Mouse (Mus musculus) left cerebral cortex, postnatal 4 days (tissue): ENCODE measurements around the gene Fbxo46. TPM values are rescaled to one million over a fixed set of nuclear protein-coding genes. Genes with fewer than 3 reads are reported as not detected.

ENCODE experiments used
- DNase-seq: peaks from one replicate; pipeline ENCODE4 v3.0.0-alpha.2; 2022
- intact Hi-C: fragments of 180-260 bp; cut with DNase I; formaldehyde crosslinking; loops from one replicate; pipeline ENCODE4 v1.15.1; 2025
- total RNA-seq, 2 experiments: library from RNA; stranded (reverse); gene quantifications; 2 replicates each; pipeline ENCODE4 v1.2.3; 2021

Fbxo46 gene
- total RNA-seq, 2 experiments from 2014 or later, result 17.7 to 18.9 TPM

- peak; percentile 70 for DNase-seq
- intact Hi-C loops, result no loop called here
Observed at GRCm38 (mm10) chr7:19092381-19093173, 27.1 kb upstream of the Fbxo46 start.

GRCm38 (mm10) chr7:19093174-19093521, 26.5 kb upstream of the Fbxo46 start:
- intact Hi-C loops, result no loop called here
- peak; percentile 84 for DNase-seq

DNA sequence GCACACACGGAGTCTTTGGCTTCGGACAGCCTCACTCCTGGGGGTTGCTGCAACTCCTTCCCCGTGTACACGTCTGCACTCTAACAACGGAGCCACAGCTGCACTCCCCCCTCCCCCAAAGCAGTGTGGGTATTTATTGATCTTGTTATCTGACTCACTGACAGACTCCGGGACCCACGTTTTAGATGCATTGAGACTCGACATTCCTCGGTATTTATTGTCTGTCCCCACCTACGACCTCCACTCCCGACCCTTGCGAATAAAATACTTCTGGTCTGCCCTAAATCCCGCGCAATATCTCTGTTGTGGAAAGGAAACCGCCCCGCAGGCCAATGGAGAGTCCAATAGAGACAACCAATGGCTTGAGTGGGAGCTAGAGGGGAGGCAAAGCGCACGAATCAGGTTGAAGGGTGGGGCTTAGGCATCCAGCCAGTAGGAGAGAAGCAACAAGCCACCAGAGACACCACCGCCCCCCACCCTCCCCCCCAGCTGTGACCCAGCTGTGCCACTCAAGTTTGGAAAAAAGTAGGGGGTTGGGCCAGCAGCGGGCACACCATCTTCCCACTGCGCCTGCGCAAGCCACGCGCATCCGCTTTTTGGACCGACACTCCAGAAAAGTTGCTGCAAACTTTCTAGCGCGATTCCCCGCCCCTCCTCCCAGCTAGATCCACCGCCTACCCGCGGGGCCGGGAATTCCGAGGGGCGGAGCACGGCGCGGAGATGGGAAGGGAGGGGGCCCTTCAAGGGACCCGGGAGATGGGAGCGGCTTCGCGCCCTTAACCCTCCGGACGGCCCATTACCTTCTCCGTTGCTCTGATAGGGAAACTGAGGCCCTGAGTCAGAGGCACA, 25.9 kb upstream of the Fbxo46 start:
- intact Hi-C loops, result no loop called here
- peak; percentile 90 for DNase-seq

DNA sequence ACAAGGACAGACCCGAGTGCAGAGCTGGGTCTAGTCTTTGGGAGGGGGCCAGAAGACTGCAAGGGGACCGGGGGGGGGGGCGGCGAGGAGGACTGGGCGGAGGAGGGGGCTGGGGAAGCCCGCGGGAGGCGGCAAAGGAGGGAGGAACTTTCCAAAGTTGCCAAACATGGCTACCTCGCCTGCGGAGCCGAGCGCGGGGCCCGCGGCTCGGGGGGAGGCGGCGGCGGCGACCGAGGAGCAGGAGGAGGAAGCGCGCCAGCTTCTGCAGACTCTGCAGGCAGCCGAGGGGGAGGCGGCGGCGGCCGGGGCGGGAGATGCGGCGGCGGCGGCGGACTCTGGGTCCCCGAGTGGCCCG, 25.2 kb upstream of the Fbxo46 start, which contains the start of gene Six5:
TSS of gene Six5 (plus strand) at position 124 of the 355 bp plus-strand sequence.
- intact Hi-C loops, result no loop called here
- DNase-seq, result peak; percentile 52

GRCm38 (mm10) chr7:19094826-19095750, 24.6 kb upstream of the Fbxo46 start:
- intact Hi-C loops, result no loop called here

DNA sequence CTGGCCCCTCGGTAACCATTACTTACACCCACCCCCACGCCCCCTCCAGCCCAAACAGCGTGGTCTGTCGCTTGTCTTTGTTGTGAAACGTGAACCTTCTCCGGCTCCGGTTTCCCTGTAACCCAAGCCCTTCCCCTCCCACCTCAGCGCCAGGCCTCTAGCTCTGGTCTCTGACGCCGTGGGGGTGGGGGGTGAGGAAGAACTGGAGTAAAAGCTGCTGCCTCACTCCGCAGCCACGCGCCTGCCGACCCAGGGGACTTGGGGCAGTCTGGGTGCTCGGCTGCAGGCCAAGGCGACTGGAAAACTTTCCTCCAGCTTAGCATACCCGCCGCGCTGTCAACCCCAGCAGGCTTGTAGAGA, 23.9 kb upstream of the Fbxo46 start:
- intact Hi-C loops, result no loop called here
- peak; percentile 57 for DNase-seq

More at GRCm38 (mm10) chr7:19094826-19095750, 24.6 kb upstream of the Fbxo46 start:
- peak; percentile 48 for DNase-seq

DNA sequence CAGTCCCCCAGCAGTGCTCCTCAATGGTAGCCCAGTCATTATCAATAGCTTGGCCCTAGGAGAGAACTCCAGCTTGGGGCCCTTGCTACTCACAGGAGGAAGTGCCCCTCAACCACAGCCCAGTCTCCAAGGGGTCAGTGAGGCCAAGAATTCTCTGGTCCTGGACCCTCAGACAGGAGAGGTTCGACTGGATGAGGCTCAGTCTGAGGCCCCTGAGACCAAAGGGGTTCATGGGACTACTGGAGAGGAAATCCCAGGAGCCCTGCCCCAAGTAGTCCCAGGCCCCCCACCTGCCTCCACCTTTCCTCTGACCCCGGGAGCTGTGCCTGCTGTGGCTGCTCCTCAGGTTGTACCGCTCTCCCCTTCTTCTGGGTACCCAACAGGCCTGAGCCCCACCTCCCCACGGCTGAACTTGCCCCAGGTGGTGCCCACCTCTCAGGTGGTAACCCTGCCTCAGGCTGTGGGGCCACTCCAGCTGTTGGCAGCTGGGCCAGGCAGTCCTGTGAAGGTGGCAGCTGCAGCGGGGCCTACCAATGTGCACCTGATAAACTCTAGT, 23.2 kb upstream of the Fbxo46 start:
- DNase-seq, result no peak
- intact Hi-C loops, result no loop called here

- no peak for DNase-seq
- intact Hi-C loops, result no loop called here
Observed at GRCm38 (mm10) chr7:19097217-19097616, 22.4 kb upstream of the Fbxo46 start.

GRCm38 (mm10) chr7:19097863-19098262, 21.8 kb upstream of the Fbxo46 start:
- intact Hi-C loops, result no loop called here
- no peak for DNase-seq

GRCm38 (mm10) chr7:19098811-19099210, 20.8 kb upstream of the Fbxo46 start:
- intact Hi-C loops, result no loop called here
- DNase-seq, result no peak

GRCm38 (mm10) chr7:19100290-19100689, 19.4 kb upstream of the Fbxo46 start:
- intact Hi-C loops, result no loop called here
- no peak for DNase-seq

- no peak for DNase-seq
- intact Hi-C loops, result no loop called here
Observed at GRCm38 (mm10) chr7:19103741-19104140, 15.9 kb upstream of the Fbxo46 start.

GRCm38 (mm10) chr7:19104486-19104885, 15.2 kb upstream of the Fbxo46 start:
- intact Hi-C loops, result no loop called here
- no peak for DNase-seq

DNA sequence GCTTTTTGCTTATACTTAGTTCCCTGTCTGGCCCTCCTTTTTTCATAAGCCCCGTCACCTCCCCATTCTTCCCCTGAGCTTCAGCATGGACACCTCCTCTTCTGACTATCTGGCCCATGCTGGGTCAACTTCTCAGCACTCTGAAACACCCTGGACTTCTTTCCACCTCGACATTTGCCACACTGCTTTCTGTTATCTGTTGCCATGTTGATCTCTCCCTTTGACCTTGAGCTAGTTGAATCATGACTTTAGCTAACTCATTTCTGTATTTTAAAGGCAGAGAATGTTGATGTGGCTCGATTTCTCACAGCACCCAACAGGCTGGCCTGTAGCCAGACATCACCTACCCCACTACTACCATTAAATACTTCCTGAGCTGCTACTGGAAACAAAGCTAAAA, 12.2 kb upstream of the Fbxo46 start:
- no peak for DNase-seq
- intact Hi-C loops, result no loop called here

- DNase-seq, result no peak
- intact Hi-C loops, result no loop called here
Observed at GRCm38 (mm10) chr7:19109565-19109964, 10.1 kb upstream of the Fbxo46 start.

GRCm38 (mm10) chr7:19118028-19118771, 1.5 kb upstream of the Fbxo46 start, which contains the start of gene Gm4969:
Gene Gm4969, minus strand, starts transcription at chr7:19118368.
- DNase-seq, result peak; percentile 77

GRCm38 (mm10) chr7:19119083-19119482, 576 bp upstream of the Fbxo46 start:
- DNase-seq, result no peak
- intact Hi-C loops, result no loop called here

More at GRCm38 (mm10) chr7:19118028-19118771, 1.5 kb upstream of the Fbxo46 start, which contains the start of gene Gm4969:
- intact Hi-C loops, result no loop called here

DNA sequence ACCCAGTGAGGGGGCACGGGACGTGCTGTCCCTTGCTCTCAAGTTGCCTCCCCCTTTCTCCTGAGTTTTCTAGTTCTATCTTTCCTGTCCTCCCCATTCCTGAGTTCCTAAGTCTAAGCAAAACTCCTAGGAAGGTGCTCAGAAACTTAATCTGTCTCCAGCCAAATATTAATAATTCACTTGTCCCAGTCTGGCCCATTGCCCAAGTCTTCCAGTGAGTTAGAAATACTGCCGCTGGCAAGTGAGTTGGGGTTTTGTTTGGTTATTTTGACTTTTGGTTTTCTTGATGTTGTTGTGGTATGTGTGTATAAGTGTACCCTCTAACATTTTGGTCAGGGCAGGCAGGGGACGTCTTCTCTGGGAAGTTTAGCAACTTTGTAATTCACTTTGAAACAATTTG, 2.0 kb downstream of the Fbxo46 start:
- DNase-seq, result no peak
- intact Hi-C loops, result no loop called here

DNA sequence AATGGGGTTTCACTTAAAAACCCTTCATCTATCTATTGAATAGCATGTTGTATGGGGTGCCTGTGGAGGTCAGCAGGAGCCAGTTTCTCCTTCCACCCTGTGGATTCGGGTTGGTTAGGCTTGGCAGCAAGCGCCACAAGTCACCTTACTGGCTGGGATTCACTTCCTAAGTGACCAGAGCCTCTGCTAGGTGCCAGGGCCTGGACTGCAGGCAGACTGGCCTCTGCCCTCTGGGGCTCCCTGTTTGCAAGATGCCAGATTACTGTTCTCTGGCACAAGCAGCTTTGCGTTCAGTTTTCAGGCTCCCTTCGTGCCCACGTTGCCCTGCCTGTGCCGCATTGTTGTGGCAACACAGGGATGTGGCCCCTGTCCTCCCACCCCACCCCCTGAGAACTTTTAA, 5.1 kb downstream of the Fbxo46 start:
- DNase-seq, result no peak
- intact Hi-C loops, result no loop called here

- intact Hi-C loops, result no loop called here
- DNase-seq, result no peak
Observed at GRCm38 (mm10) chr7:19127744-19128143, 8.1 kb downstream of the Fbxo46 start.
